Mouse (Mus musculus): ENCODE results near the gene Plce1. TPM values are rescaled to one million over a fixed set of nuclear protein-coding genes. Genes with fewer than 3 reads are reported as not detected.

The Plce1 gene
- polyA plus RNA-seq, 1 experiment from 2014 or later = 3.4 TPM

- ChIA-PET POLR2A (interaction anchor here (2.0 kb wide), 1 partner anchor 8 kb away, joined by 4 read pairs; no protein-coding TSS in a partner anchor), CTCF (interaction anchor here (0.8 to 1.5 kb wide), 3 partner anchors 8 to 13 kb away, joined by 3 to 8 read pairs (median 3); no protein-coding TSS in a partner anchor)
- no peak for ATAC-seq
- no peak for TF ChIP-seq CTCF (IDR thresholded peaks at IDR 0.05)
- in situ Hi-C loops (cut with MboI; ENCODE audit: low pct_unique_long_range_greater_than_20kb) = no loop called here
- H3K27me3 ChIP-seq = no peaks in the 10 kb centered on the region
- DNase-seq (ENCODE audit: low read depth, low spot score) = no peak
Observed at GRCm38 (mm10) chr19:38488103-38488912, 7.4 kb downstream of the Plce1 start.

GRCm38 (mm10) chr19:38498233-38498632 is 17.3 kb downstream of the Plce1 start:
- ChIA-PET POLR2A (no interaction called here), CTCF (interaction anchor here (1.0 kb wide), 1 partner anchor 10 kb away, joined by 3 read pairs; no protein-coding TSS in a partner anchor)
- no peak for TF ChIP-seq CTCF (IDR thresholded peaks at IDR 0.05)
- in situ Hi-C loops (cut with MboI; ENCODE audit: low pct_unique_long_range_greater_than_20kb) = no loop called here
- no peaks in the 10 kb centered on the region for H3K27me3 ChIP-seq
- no peak for ATAC-seq
- no peak for DNase-seq (ENCODE audit: low read depth, low spot score)

GRCm38 (mm10) chr19:38504597-38504996 is 23.7 kb downstream of the Plce1 start:
- no peak for TF ChIP-seq CTCF (IDR thresholded peaks at IDR 0.05)
- no peaks in the 10 kb centered on the region for H3K27me3 ChIP-seq
- DNase-seq (ENCODE audit: low read depth, low spot score) (no peak), ATAC-seq (no peak)
- in situ Hi-C loops (cut with MboI; ENCODE audit: low pct_unique_long_range_greater_than_20kb) = no loop called here
- CTCF ChIA-PET = no interaction called here
- POLR2A ChIA-PET = no interaction called here

GRCm38 (mm10) chr19:38506131-38506530 is 25.2 kb downstream of the Plce1 start:
- in situ Hi-C loops (cut with MboI; ENCODE audit: low pct_unique_long_range_greater_than_20kb) = no loop called here
- no peak for ATAC-seq

GRCm38 (mm10) chr19:38507251-38507965 is 26.5 kb downstream of the Plce1 start:
- TF ChIP-seq CTCF (IDR thresholded peaks at IDR 0.05) = no peak
- POLR2A ChIA-PET = interaction anchor here (0.6 kb wide), 1 partner anchor 189 kb away, joined by 3 read pairs; no protein-coding TSS in a partner anchor
- CTCF ChIA-PET = interaction anchor here (1.3 kb wide), 1 partner anchor 28 kb away, joined by 3 read pairs; no protein-coding TSS in a partner anchor
- ATAC-seq (no peak), DNase-seq (ENCODE audit: low read depth, low spot score) (no peak)
- no peaks in the 10 kb centered on the region for H3K27me3 ChIP-seq
- in situ Hi-C loops (cut with MboI; ENCODE audit: low pct_unique_long_range_greater_than_20kb) = no loop called here

More at GRCm38 (mm10) chr19:38506131-38506530, 25.2 kb downstream of the Plce1 start:
- ChIA-PET CTCF (interaction anchor here (1.0 to 1.3 kb wide), 2 partner anchors 24 to 27 kb away, joined by 3 read pairs; no protein-coding TSS in a partner anchor), POLR2A (interaction anchor here (0.6 kb wide), 1 partner anchor 23 kb away, joined by 4 read pairs; no protein-coding TSS in a partner anchor)
- TF ChIP-seq CTCF (IDR thresholded peaks at IDR 0.05) = no peak
- DNase-seq (ENCODE audit: low read depth, low spot score) = no peak
- H3K27me3 ChIP-seq = no peaks in the 10 kb centered on the region

- in situ Hi-C loops (cut with MboI; ENCODE audit: low pct_unique_long_range_greater_than_20kb) = no loop called here
- POLR2A ChIA-PET = no interaction called here
Observed at GRCm38 (mm10) chr19:38507966-38508625, 27.2 kb downstream of the Plce1 start.

GRCm38 (mm10) chr19:38514417-38515184 is 33.7 kb downstream of the Plce1 start:
- CTCF ChIA-PET = no interaction called here
- no peaks in the 10 kb centered on the region for H3K27me3 ChIP-seq
- DNase-seq (ENCODE audit: low read depth, low spot score) = no peak
- in situ Hi-C loops (cut with MboI; ENCODE audit: low pct_unique_long_range_greater_than_20kb) = no loop called here
- no peak for TF ChIP-seq CTCF (IDR thresholded peaks at IDR 0.05)
- POLR2A ChIA-PET = no interaction called here
- ATAC-seq = no peak

More at GRCm38 (mm10) chr19:38507966-38508625, 27.2 kb downstream of the Plce1 start:
- ATAC-seq = no peak
- CTCF ChIA-PET = no interaction called here
- TF ChIP-seq CTCF (IDR thresholded peaks at IDR 0.05) = no peak
- no peaks in the 10 kb centered on the region for H3K27me3 ChIP-seq
- no peak for DNase-seq (ENCODE audit: low read depth, low spot score)

- POLR2A ChIA-PET = no interaction called here
- in situ Hi-C loops (cut with MboI; ENCODE audit: low pct_unique_long_range_greater_than_20kb) = no loop called here
- CTCF ChIA-PET = no interaction called here
Observed at GRCm38 (mm10) chr19:38526855-38527254, 45.9 kb downstream of the Plce1 start.

GRCm38 (mm10) chr19:38527475-38527874 is 46.6 kb downstream of the Plce1 start:
- ATAC-seq (no peak), DNase-seq (ENCODE audit: low read depth, low spot score) (no peak)
- TF ChIP-seq CTCF (IDR thresholded peaks at IDR 0.05) = no peak
- CTCF ChIA-PET = no interaction called here
- no peaks in the 10 kb centered on the region for H3K27me3 ChIP-seq
- in situ Hi-C loops (cut with MboI; ENCODE audit: low pct_unique_long_range_greater_than_20kb) = no loop called here
- POLR2A ChIA-PET = interaction anchor here (0.6 kb wide), 1 partner anchor 59 kb away, joined by 5 read pairs; no protein-coding TSS in a partner anchor

More at GRCm38 (mm10) chr19:38526855-38527254, 45.9 kb downstream of the Plce1 start:
- TF ChIP-seq CTCF (IDR thresholded peaks at IDR 0.05) = no peak
- no peak for ATAC-seq
- DNase-seq (ENCODE audit: low read depth, low spot score) = no peak
- no peaks in the 10 kb centered on the region for H3K27me3 ChIP-seq

GRCm38 (mm10) chr19:38533230-38533629 is 52.3 kb downstream of the Plce1 start:
- POLR2A ChIA-PET = no interaction called here
- DNase-seq (ENCODE audit: low read depth, low spot score) = no peak
- CTCF ChIA-PET = no interaction called here
- TF ChIP-seq CTCF (IDR thresholded peaks at IDR 0.05) = no peak
- in situ Hi-C loops (cut with MboI; ENCODE audit: low pct_unique_long_range_greater_than_20kb) = no loop called here
- ATAC-seq = no peak
- H3K27me3 ChIP-seq = no peaks in the 10 kb centered on the region
